Mouse (Mus musculus): ENCODE measurements around the gene Plce1. TPM values are rescaled to one million over a fixed set of nuclear protein-coding genes. Genes with fewer than 3 reads are reported as not detected.

Gene Plce1
- polyA plus RNA-seq (2021), result 3.4 TPM

GRCm38 (mm10) chr19:38480731-38481621, at the start of gene Plce1:
TSS of gene Plce1 (plus strand) at chr19:38481109.
- CTCF ChIA-PET, result no interaction called here
- TF ChIP-seq CTCF (IDR thresholded peaks at IDR 0.05), result peak; percentile 18
- in situ Hi-C loops (cut with MboI; ENCODE audit: low pct_unique_long_range_greater_than_20kb), result no loop called here
- ATAC-seq (peak; percentile 78), DNase-seq (ENCODE audit: low read depth, low spot score) (no peak)
- peaks cover 7% of the 10 kb centered on the region for H3K27me3 ChIP-seq
- POLR2A ChIA-PET, result interaction anchor here (0.7 kb wide), 1 partner anchor 100 kb away, joined by 3 read pairs; no protein-coding TSS in a partner anchor

- in situ Hi-C loops (cut with MboI; ENCODE audit: low pct_unique_long_range_greater_than_20kb), result loop anchor here (5.0 kb wide), 1 partner anchor 346 kb away; no protein-coding TSS in a partner anchor
- ChIA-PET POLR2A (no interaction called here), CTCF (interaction anchor here (1.0 to 3.4 kb wide), 2 partner anchors 48 to 177 kb away, joined by 4 to 13 read pairs; no protein-coding TSS in a partner anchor)
- no peaks in the 10 kb centered on the region for H3K27me3 ChIP-seq
- TF ChIP-seq CTCF (IDR thresholded peaks at IDR 0.05), result no peak
- no peak for ATAC-seq
- DNase-seq (ENCODE audit: low read depth, low spot score), result no peak
Observed at GRCm38 (mm10) chr19:38431326-38431725, 49.6 kb upstream of the Plce1 start.

GRCm38 (mm10) chr19:38432021-38432420, 48.9 kb upstream of the Plce1 start:
- in situ Hi-C loops (cut with MboI; ENCODE audit: low pct_unique_long_range_greater_than_20kb), result loop anchor here (5.0 kb wide), 1 partner anchor 345 kb away; no protein-coding TSS in a partner anchor
- ChIA-PET CTCF (no interaction called here), POLR2A (no interaction called here)
- DNase-seq (ENCODE audit: low read depth, low spot score) (no peak), ATAC-seq (no peak)
- TF ChIP-seq CTCF (IDR thresholded peaks at IDR 0.05), result no peak
- H3K27me3 ChIP-seq, result no peaks in the 10 kb centered on the region

GRCm38 (mm10) chr19:38433381-38433780, 47.5 kb upstream of the Plce1 start:
- ChIA-PET CTCF (no interaction called here), POLR2A (no interaction called here)
- no peak for TF ChIP-seq CTCF (IDR thresholded peaks at IDR 0.05)
- no peak for DNase-seq (ENCODE audit: low read depth, low spot score)
- in situ Hi-C loops (cut with MboI; ENCODE audit: low pct_unique_long_range_greater_than_20kb), result loop anchor here (5.0 kb wide), 1 partner anchor 344 kb away; no protein-coding TSS in a partner anchor
- ATAC-seq, result no peak
- no peaks in the 10 kb centered on the region for H3K27me3 ChIP-seq

GRCm38 (mm10) chr19:38435221-38435620, 45.7 kb upstream of the Plce1 start:
- TF ChIP-seq CTCF (IDR thresholded peaks at IDR 0.05), result no peak
- POLR2A ChIA-PET, result interaction anchor here (0.5 kb wide), 1 partner anchor 806 kb away, joined by 3 read pairs; no protein-coding TSS in a partner anchor
- CTCF ChIA-PET, result interaction anchor here (1.0 to 1.5 kb wide), 3 partner anchors 14 to 182 kb away, joined by 3 to 5 read pairs (median 3); no protein-coding TSS in a partner anchor
- in situ Hi-C loops (cut with MboI; ENCODE audit: low pct_unique_long_range_greater_than_20kb), result no loop called here
- no peak for DNase-seq (ENCODE audit: low read depth, low spot score)
- no peak for ATAC-seq
- peaks cover 9% of the 10 kb centered on the region for H3K27me3 ChIP-seq

- CTCF ChIA-PET, result interaction anchor here (2.6 kb wide), 1 partner anchor 12 kb away, joined by 7 read pairs; no protein-coding TSS in a partner anchor
- ATAC-seq, result no peak
- peaks cover 15% of the 10 kb centered on the region for H3K27me3 ChIP-seq
- no peak for TF ChIP-seq CTCF (IDR thresholded peaks at IDR 0.05)
- in situ Hi-C loops (cut with MboI; ENCODE audit: low pct_unique_long_range_greater_than_20kb), result no loop called here
- DNase-seq (ENCODE audit: low read depth, low spot score), result no peak
- POLR2A ChIA-PET, result no interaction called here
Observed at GRCm38 (mm10) chr19:38441860-38442259, 39.0 kb upstream of the Plce1 start.

- H3K27me3 ChIP-seq, result peaks cover 6% of the 10 kb centered on the region
- DNase-seq (ENCODE audit: low read depth, low spot score), result no peak
- POLR2A ChIA-PET, result interaction anchor here (0.7 kb wide), 1 partner anchor 70 kb away, joined by 4 read pairs; no protein-coding TSS in a partner anchor
- ATAC-seq, result no peak
- in situ Hi-C loops (cut with MboI; ENCODE audit: low pct_unique_long_range_greater_than_20kb), result no loop called here
- CTCF ChIA-PET, result no interaction called here
- no peak for TF ChIP-seq CTCF (IDR thresholded peaks at IDR 0.05)
Observed at GRCm38 (mm10) chr19:38445758-38446157, 35.2 kb upstream of the Plce1 start.

- H3K27me3 ChIP-seq, result peaks cover 7% of the 10 kb centered on the region
- POLR2A ChIA-PET, result no interaction called here
- in situ Hi-C loops (cut with MboI; ENCODE audit: low pct_unique_long_range_greater_than_20kb), result no loop called here
- DNase-seq (ENCODE audit: low read depth, low spot score) (no peak), ATAC-seq (no peak)
- no peak for TF ChIP-seq CTCF (IDR thresholded peaks at IDR 0.05)
- CTCF ChIA-PET, result no interaction called here
Observed at GRCm38 (mm10) chr19:38455228-38455627, 25.7 kb upstream of the Plce1 start.

- ChIA-PET POLR2A (no interaction called here), CTCF (interaction anchor here (1.6 kb wide), 1 partner anchor 11 kb away, joined by 3 read pairs; no protein-coding TSS in a partner anchor)
- peaks cover 20% of the 10 kb centered on the region for H3K27me3 ChIP-seq
- DNase-seq (ENCODE audit: low read depth, low spot score) (no peak), ATAC-seq (no peak)
- in situ Hi-C loops (cut with MboI; ENCODE audit: low pct_unique_long_range_greater_than_20kb), result no loop called here
- TF ChIP-seq CTCF (IDR thresholded peaks at IDR 0.05), result no peak
Observed at GRCm38 (mm10) chr19:38458996-38459395, 21.9 kb upstream of the Plce1 start.

GRCm38 (mm10) chr19:38460696-38461095, 20.2 kb upstream of the Plce1 start:
- in situ Hi-C loops (cut with MboI; ENCODE audit: low pct_unique_long_range_greater_than_20kb), result no loop called here
- no peak for TF ChIP-seq CTCF (IDR thresholded peaks at IDR 0.05)
- POLR2A ChIA-PET, result no interaction called here
- CTCF ChIA-PET, result no interaction called here
- H3K27me3 ChIP-seq, result peaks cover 23% of the 10 kb centered on the region
- no peak for DNase-seq (ENCODE audit: low read depth, low spot score)
- ATAC-seq, result no peak
